Mouse (Mus musculus): ENCODE results near the gene Pigh. TPM values are rescaled to one million over a fixed set of nuclear protein-coding genes. Genes with fewer than 3 reads are reported as not detected.

The Pigh gene
- polyA plus RNA-seq, 1 experiment from 2014 or later = 22.2 TPM

GRCm38 (mm10) chr12:79070736-79071333 lies 18.6 kb downstream of the Pigh start:
- Histone ChIP-seq H3K4me2 (ENCODE audit: low read length) (no peak overlapping the region), H3K4me1 (ENCODE audit: control insufficient read depth, insufficient read depth, low read length) (no peaks in the 10 kb centered on the region), H3K27ac (replicated peaks; ENCODE audit: low read depth, low read length) (no peak overlapping the region), H3K4me3 (replicated peaks; ENCODE audit: low read depth, low read length) (no peak overlapping the region), H3K9ac (replicated peaks; ENCODE audit: low read length) (no peak overlapping the region), H3K27me3 (ENCODE audit: control insufficient read depth, insufficient read depth, low read length) (no peaks in the 10 kb centered on the region), H3K36me3 (ENCODE audit: control insufficient read depth, insufficient read depth, low read length) (peaks cover 73% of the 10 kb centered on the region), H3K9me3 (ENCODE audit: control insufficient read depth, low read length) (no peaks in the 10 kb centered on the region)
- ATAC-seq (ENCODE audit: low FRiP score, low TSS enrichment) (no peak), DNase-seq (no peak)
- WGBS = 91% methylated on average over 9 of the region's 9 CpGs

GRCm38 (mm10) chr12:79069916-79070315 lies 19.5 kb downstream of the Pigh start:
- Histone ChIP-seq H3K4me2 (ENCODE audit: low read length) (no peak overlapping the region), H3K4me1 (ENCODE audit: control insufficient read depth, insufficient read depth, low read length) (no peaks in the 10 kb centered on the region), H3K9me3 (ENCODE audit: control insufficient read depth, low read length) (no peaks in the 10 kb centered on the region), H3K4me3 (replicated peaks; ENCODE audit: low read depth, low read length) (no peak overlapping the region), H3K27me3 (ENCODE audit: control insufficient read depth, insufficient read depth, low read length) (no peaks in the 10 kb centered on the region), H3K27ac (replicated peaks; ENCODE audit: low read depth, low read length) (no peak overlapping the region), H3K9ac (replicated peaks; ENCODE audit: low read length) (no peak overlapping the region), H3K36me3 (ENCODE audit: control insufficient read depth, insufficient read depth, low read length) (peaks cover 75% of the 10 kb centered on the region)
- 88% methylated on average over 6 of the region's 6 CpGs for WGBS
- DNase-seq (no peak), ATAC-seq (ENCODE audit: low FRiP score, low TSS enrichment) (no peak)

GRCm38 (mm10) chr12:79069187-79069608 lies 20.3 kb downstream of the Pigh start:
- ATAC-seq (ENCODE audit: low FRiP score, low TSS enrichment) = no peak
- Histone ChIP-seq H3K9ac (replicated peaks; ENCODE audit: low read length) (no peak overlapping the region), H3K36me3 (ENCODE audit: control insufficient read depth, insufficient read depth, low read length) (peaks cover 76% of the 10 kb centered on the region), H3K27ac (replicated peaks; ENCODE audit: low read depth, low read length) (no peak overlapping the region), H3K4me3 (replicated peaks; ENCODE audit: low read depth, low read length) (no peak overlapping the region), H3K27me3 (ENCODE audit: control insufficient read depth, insufficient read depth, low read length) (no peaks in the 10 kb centered on the region), H3K9me3 (ENCODE audit: control insufficient read depth, low read length) (no peaks in the 10 kb centered on the region), H3K4me2 (ENCODE audit: low read length) (no peak overlapping the region), H3K4me1 (ENCODE audit: control insufficient read depth, insufficient read depth, low read length) (no peaks in the 10 kb centered on the region)
- no peak for DNase-seq
- 91% methylated on average over 6 of the region's 6 CpGs for WGBS

- 90% methylated on average over 11 of the region's 11 CpGs for WGBS
- DNase-seq (no peak), ATAC-seq (ENCODE audit: low FRiP score, low TSS enrichment) (no peak)
- no peak overlapping the region for H3K4me3 ChIP-seq (replicated peaks; ENCODE audit: low read depth, low read length)
- H3K4me2 ChIP-seq (ENCODE audit: low read length) = no peak overlapping the region
- no peaks in the 10 kb centered on the region for H3K9me3 ChIP-seq (ENCODE audit: control insufficient read depth, low read length)
- H3K9ac ChIP-seq (replicated peaks; ENCODE audit: low read length) = no peak overlapping the region
- no peaks in the 10 kb centered on the region for H3K4me1 ChIP-seq (ENCODE audit: control insufficient read depth, insufficient read depth, low read length)
- H3K36me3 ChIP-seq (ENCODE audit: control insufficient read depth, insufficient read depth, low read length) = peaks cover 73% of the 10 kb centered on the region
- no peaks in the 10 kb centered on the region for H3K27me3 ChIP-seq (ENCODE audit: control insufficient read depth, insufficient read depth, low read length)
- no peak overlapping the region for H3K27ac ChIP-seq (replicated peaks; ENCODE audit: low read depth, low read length)
These were observed 21.1 kb downstream of the Pigh start for GRCm38 (mm10) chr12:79068306-79068705.

GRCm38 (mm10) chr12:79067526-79067925 lies 21.9 kb downstream of the Pigh start:
- no peak for ATAC-seq (ENCODE audit: low FRiP score, low TSS enrichment)
- 92% methylated on average over 5 of the region's 5 CpGs for WGBS
- no peak for DNase-seq
- Histone ChIP-seq H3K27ac (replicated peaks; ENCODE audit: low read depth, low read length) (no peak overlapping the region), H3K4me1 (ENCODE audit: control insufficient read depth, insufficient read depth, low read length) (no peaks in the 10 kb centered on the region), H3K4me2 (ENCODE audit: low read length) (no peak overlapping the region), H3K9me3 (ENCODE audit: control insufficient read depth, low read length) (no peaks in the 10 kb centered on the region), H3K27me3 (ENCODE audit: control insufficient read depth, insufficient read depth, low read length) (no peaks in the 10 kb centered on the region), H3K4me3 (replicated peaks; ENCODE audit: low read depth, low read length) (no peak overlapping the region), H3K9ac (replicated peaks; ENCODE audit: low read length) (no peak overlapping the region), H3K36me3 (ENCODE audit: control insufficient read depth, insufficient read depth, low read length) (peaks cover 65% of the 10 kb centered on the region)

GRCm38 (mm10) chr12:79066431-79066830 lies 23.0 kb downstream of the Pigh start:
- Histone ChIP-seq H3K4me2 (ENCODE audit: low read length) (no peak overlapping the region), H3K27ac (replicated peaks; ENCODE audit: low read depth, low read length) (no peak overlapping the region), H3K27me3 (ENCODE audit: control insufficient read depth, insufficient read depth, low read length) (no peaks in the 10 kb centered on the region), H3K4me3 (replicated peaks; ENCODE audit: low read depth, low read length) (no peak overlapping the region), H3K4me1 (ENCODE audit: control insufficient read depth, insufficient read depth, low read length) (no peaks in the 10 kb centered on the region), H3K9ac (replicated peaks; ENCODE audit: low read length) (no peak overlapping the region), H3K36me3 (ENCODE audit: control insufficient read depth, insufficient read depth, low read length) (peaks cover 62% of the 10 kb centered on the region), H3K9me3 (ENCODE audit: control insufficient read depth, low read length) (no peaks in the 10 kb centered on the region)
- ATAC-seq (ENCODE audit: low FRiP score, low TSS enrichment) = no peak
- DNase-seq = no peak
- 89% methylated on average over 9 of the region's 9 CpGs for WGBS

- Histone ChIP-seq H3K4me2 (ENCODE audit: low read length) (no peak overlapping the region), H3K4me3 (replicated peaks; ENCODE audit: low read depth, low read length) (no peak overlapping the region), H3K4me1 (ENCODE audit: control insufficient read depth, insufficient read depth, low read length) (no peaks in the 10 kb centered on the region), H3K36me3 (ENCODE audit: control insufficient read depth, insufficient read depth, low read length) (peaks cover 52% of the 10 kb centered on the region), H3K9me3 (ENCODE audit: control insufficient read depth, low read length) (no peaks in the 10 kb centered on the region), H3K27me3 (ENCODE audit: control insufficient read depth, insufficient read depth, low read length) (no peaks in the 10 kb centered on the region), H3K9ac (replicated peaks; ENCODE audit: low read length) (no peak overlapping the region), H3K27ac (replicated peaks; ENCODE audit: low read depth, low read length) (no peak overlapping the region)
- no peak for DNase-seq
- no peak for ATAC-seq (ENCODE audit: low FRiP score, low TSS enrichment)
- WGBS = 90% methylated on average over 13 of the region's 13 CpGs
These were observed 25.0 kb downstream of the Pigh start for GRCm38 (mm10) chr12:79064451-79064850.

GRCm38 (mm10) chr12:79060766-79061652 lies 28.4 kb downstream of the Pigh start:
- H3K27me3 ChIP-seq (ENCODE audit: control insufficient read depth, insufficient read depth, low read length) = no peaks in the 10 kb centered on the region
- WGBS = 83% methylated on average over 7 of the region's 7 CpGs
- no peaks in the 10 kb centered on the region for H3K9me3 ChIP-seq (ENCODE audit: control insufficient read depth, low read length)
- no peak overlapping the region for H3K27ac ChIP-seq (replicated peaks; ENCODE audit: low read depth, low read length)
- no peak overlapping the region for H3K4me3 ChIP-seq (replicated peaks; ENCODE audit: low read depth, low read length)
- H3K9ac ChIP-seq (replicated peaks; ENCODE audit: low read length) = no peak overlapping the region
- no peaks in the 10 kb centered on the region for H3K4me1 ChIP-seq (ENCODE audit: control insufficient read depth, insufficient read depth, low read length)
- no peak overlapping the region for H3K4me2 ChIP-seq (ENCODE audit: low read length)
- no peak for DNase-seq
- no peak for ATAC-seq (ENCODE audit: low FRiP score, low TSS enrichment)
- H3K36me3 ChIP-seq (ENCODE audit: control insufficient read depth, insufficient read depth, low read length) = peaks cover 29% of the 10 kb centered on the region

GRCm38 (mm10) chr12:79060134-79060533 lies 29.3 kb downstream of the Pigh start:
- DNase-seq (no peak), ATAC-seq (ENCODE audit: low FRiP score, low TSS enrichment) (no peak)
- no peak overlapping the region for H3K4me3 ChIP-seq (replicated peaks; ENCODE audit: low read depth, low read length)
- WGBS = 93% methylated on average over 9 of the region's 9 CpGs
- peaks cover 27% of the 10 kb centered on the region for H3K36me3 ChIP-seq (ENCODE audit: control insufficient read depth, insufficient read depth, low read length)
- H3K9me3 ChIP-seq (ENCODE audit: control insufficient read depth, low read length) = no peaks in the 10 kb centered on the region
- no peak overlapping the region for H3K9ac ChIP-seq (replicated peaks; ENCODE audit: low read length)
- no peaks in the 10 kb centered on the region for H3K4me1 ChIP-seq (ENCODE audit: control insufficient read depth, insufficient read depth, low read length)
- H3K27me3 ChIP-seq (ENCODE audit: control insufficient read depth, insufficient read depth, low read length) = no peaks in the 10 kb centered on the region
- no peak overlapping the region for H3K27ac ChIP-seq (replicated peaks; ENCODE audit: low read depth, low read length)
- no peak overlapping the region for H3K4me2 ChIP-seq (ENCODE audit: low read length)
